Mouse (Mus musculus) v-Abl transformed pro-B cells (cell line): ENCODE measurements around the gene Anln.
"Not testable (repeated sequence)": the region's sequence is repeated elsewhere in the genome, so short reads cannot be mapped to it uniquely, and the experiment has no call there.

Experiments
- in situ Hi-C, 2 experiments: fragments of 400-800 bp; cut with MboI; formaldehyde crosslinking; loops; one replicate each; pipeline ENCODE4 v1.15.1; 2025; ENCODE audit not compliant: unreplicated experiment in 2 of 2

Anln gene

DNA sequence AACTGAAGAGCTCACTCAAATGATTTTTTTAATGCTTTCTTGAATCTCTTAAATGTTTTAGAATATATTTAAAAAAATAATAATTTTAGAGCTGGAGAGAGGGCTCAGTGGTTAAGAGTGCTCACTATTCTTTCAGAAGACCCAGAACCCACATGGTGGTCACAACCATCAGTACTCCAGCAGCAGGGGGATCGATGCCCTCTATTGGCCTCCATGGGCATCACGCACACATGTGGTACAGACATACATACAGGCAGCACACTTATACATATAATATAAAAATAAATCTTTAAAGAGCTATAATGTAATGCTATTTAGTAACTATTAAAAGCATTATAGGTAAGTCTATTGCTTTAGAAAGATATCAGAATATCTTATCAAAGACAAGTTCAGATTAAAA, 51.8 kb downstream of the Anln start:
- in situ Hi-C loops = no loop called here

DNA sequence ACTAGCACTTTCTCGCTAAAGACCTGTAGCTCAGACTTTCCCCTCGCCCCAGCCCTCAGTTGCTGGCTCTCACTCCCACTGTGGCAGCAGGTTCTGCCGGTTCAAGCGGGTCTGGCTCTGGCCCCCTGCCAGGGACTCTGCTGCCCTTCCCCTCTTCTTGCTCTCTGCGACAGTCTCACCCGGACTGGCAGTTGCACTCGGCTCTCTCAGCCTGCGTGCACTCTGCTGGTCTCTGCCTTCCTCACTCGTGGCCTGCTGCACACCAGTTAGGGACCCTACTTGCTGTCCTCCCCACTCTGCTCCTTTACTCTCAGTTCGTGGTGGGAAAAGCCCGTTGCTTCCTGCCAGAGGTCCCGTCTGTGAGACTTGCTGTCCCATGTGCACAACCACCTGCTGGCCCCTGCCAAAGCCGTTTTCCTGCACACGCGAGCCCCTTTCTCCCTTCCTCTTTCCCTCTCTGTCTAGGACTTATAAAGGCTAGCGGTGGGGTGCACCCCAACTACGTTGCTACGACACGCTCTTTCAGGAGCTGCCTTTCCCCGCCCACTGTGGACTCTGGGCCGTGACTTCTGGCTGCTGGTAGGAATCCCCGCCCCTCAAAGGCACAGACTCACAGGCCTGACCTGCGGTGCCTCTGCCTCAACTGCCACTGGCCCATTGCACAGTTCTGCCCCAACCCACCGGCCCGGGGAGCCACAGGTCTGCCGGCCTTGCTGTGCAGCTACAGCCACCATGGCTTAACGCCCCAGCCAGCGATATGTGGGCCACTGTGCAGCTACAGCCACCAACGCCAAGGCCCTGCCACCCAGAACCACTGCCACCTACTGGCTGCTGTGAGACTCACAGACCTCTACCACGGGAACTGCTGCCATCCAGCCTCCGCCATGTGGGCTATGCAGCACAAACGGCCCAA, 61.3 kb downstream of the Anln start:
- in situ Hi-C loops = no loop called here

DNA sequence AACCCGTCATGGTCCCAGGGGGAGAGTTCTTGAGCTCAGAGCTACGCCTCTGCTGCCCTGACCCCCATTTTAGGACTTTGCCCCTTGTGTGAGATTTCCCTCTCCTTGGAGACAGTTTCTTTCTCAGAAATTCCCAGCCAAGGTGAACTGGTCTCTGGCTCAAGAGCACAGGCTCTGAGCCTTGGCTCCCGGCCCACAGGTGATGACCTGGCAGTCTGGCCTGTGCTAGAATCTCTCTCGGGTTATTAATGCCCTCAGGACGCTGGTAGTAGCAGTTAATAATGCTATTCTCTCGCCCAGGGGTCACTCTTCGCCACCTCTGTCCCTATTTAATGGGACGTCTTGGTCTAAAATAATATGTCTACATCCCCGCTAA, 61.9 kb downstream of the Anln start:
- in situ Hi-C loops = no loop called here

DNA sequence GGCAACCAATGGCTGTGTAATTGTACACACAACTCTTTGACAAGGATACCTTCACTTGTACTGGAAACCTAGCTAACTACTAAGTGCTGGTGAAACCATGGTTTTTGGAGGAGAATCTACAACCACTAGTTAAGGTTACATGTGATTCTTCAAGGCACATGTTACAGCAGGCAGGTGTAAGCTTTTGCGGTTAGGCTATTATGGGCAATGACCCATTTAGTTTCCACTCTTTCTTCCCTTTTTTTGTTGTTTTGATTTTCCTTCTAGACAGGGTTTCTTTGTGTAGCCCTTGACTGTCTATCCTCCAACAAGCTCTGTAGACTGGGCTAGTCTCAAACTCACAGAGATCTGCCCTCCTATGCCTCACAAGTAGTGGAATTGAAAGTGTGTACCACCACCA, 64.4 kb downstream of the Anln start:
- in situ Hi-C loops = no loop called here

DNA sequence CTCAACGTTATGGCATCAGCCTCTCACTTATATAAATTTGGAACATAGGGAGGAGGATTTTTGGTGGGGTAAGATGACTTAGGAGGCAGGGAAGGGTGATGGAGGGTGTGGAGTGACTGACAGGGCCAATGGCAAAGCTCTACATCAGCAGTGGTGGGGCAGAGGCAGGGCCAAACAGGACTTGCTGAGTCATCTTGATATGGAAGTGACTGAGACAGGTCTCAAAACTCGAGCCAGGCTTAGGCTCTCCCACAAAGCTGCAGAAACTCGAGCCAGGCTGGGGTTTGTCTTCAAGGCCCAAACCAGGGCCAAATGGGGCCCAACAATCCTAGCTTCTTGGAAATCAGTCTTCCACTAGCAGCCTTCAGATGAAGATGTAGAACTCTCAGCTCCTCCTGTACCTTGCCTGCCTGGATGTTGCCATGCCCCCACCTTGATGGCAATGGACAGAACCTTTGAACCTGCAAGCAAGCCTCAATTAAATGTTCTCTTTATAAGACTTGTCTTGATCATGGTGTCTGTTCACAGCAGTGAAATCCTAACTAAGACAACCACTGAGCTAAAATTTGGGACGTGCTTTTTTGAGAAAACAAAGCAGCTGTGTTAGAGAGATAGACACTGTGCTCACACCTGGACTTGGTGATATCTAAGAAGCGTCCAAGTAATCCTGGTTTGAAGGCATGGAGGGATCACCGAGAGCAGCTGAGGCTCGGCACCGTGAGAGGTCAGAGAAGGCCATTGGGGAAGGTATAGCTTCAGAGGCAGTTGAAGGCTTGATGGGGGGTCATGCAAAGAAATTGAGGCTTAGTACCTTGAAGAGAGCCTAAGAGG, 66.4 kb downstream of the Anln start:
- in situ Hi-C loops = no loop called here

DNA sequence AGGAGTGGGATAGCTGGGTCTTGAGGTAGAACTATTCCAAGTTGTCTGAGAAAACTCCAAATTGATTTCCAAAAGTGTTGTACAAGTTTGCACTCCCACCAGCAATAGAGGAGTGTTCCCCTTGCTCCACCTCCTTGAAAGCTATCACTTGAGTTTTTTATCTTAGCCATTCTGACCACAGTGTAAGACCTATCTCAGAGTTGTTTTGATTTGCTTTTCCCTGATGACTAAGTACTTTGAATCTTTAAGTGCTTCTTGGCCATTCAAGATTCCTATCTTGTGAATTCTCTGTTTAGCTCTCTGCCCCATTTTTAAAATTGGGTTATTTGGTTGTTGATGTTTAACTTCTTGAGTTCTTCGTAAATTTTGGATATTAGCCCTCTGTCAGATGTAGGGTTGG, 69.9 kb downstream of the Anln start:
- in situ Hi-C loops = no loop called here

DNA sequence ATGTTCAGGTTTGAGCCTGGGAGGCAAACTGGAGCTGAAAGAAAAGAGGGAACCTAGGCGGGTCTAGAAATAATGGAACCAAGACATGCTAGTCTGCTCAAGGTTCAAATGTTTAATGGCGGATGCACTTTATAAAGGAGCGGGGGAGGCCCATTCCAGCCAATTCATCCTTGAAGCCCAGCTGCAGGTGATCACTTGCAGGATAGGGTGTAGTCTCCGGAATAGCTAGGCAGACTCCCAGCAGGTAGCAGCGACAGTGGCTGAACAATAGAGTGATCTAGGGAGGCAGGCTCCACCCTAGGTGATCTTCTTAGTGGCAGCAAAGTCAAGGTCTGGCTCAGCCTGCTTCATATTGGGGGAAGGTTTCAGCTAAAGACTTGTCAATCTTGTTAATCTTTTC, 72.9 kb downstream of the Anln start:
- in situ Hi-C loops = not testable (repeated sequence)

DNA sequence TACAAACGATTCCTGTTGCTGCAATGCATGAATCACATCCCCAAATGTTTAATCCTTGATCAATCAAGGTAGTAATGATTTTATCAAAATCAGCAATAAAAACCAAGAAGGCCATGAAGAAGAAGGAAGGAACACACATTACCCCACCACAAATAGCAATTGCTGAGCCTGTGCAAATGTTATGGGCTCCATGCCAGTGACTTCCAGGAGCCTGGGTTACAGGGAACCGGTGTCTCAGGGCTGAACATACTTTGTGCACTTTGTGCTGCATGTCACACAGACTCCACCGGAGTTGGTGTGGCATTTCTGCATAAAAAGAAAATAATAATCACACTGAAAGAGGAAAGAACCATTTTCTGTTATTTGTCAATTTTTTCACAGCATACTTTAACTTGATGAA, 74.9 kb downstream of the Anln start:
- in situ Hi-C loops = no loop called here

DNA sequence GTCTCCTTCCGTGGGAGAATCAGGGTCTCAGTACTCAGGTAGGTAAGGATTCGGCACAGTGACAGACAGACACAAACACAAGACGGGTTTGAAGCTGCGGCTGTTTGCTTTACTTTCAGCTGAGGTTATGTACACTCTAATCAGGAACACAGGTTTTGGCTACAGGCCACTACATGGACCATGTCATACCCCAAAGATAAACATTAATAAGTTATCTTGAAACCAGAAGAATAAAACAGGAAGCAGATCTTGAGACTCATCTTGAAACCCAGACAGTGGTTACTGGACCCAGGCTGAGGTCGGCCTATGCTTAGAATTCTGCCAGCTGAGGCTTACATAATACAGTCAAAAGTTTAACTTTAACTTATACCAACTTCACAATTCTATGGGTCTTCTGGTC, 75.8 kb downstream of the Anln start:
- in situ Hi-C loops = no loop called here

DNA sequence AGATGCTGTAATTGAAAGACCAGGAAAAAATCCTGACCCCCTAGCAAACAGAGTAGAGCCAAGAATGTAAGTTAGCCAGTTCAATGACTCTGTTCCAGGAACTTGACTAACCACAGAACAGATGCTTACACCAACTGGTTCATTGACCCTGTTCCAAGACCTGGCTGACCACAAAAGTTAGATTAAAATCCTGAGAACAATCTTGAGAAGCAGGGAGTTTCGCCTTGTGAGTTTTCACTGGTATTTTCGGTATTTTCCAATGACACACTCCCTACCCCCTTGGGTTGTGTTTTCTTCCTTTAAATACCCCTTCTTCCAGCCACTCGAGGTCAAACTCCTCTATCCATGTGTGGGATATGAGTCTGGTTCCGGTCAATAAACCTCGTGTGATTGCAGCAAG, 79.3 kb downstream of the Anln start:
- in situ Hi-C loops = no loop called here

DNA sequence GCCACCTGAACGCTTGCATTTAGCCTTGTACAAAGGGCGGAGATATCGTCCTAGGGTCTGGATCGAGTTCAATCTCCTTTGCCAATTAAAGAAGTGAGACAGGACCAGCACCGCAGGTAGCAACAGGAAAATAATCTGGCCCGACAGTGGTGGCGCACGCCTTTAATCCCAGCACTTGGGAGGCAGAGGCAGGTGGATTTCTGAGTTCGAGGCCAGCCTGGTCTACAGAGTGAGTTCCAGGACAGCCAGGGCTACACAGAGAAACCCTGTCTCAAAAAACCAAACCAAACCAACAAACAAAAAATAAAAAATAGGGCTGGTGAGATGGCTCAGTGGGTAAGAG, 81.1 kb downstream of the Anln start:
- in situ Hi-C loops = not testable (repeated sequence)

DNA sequence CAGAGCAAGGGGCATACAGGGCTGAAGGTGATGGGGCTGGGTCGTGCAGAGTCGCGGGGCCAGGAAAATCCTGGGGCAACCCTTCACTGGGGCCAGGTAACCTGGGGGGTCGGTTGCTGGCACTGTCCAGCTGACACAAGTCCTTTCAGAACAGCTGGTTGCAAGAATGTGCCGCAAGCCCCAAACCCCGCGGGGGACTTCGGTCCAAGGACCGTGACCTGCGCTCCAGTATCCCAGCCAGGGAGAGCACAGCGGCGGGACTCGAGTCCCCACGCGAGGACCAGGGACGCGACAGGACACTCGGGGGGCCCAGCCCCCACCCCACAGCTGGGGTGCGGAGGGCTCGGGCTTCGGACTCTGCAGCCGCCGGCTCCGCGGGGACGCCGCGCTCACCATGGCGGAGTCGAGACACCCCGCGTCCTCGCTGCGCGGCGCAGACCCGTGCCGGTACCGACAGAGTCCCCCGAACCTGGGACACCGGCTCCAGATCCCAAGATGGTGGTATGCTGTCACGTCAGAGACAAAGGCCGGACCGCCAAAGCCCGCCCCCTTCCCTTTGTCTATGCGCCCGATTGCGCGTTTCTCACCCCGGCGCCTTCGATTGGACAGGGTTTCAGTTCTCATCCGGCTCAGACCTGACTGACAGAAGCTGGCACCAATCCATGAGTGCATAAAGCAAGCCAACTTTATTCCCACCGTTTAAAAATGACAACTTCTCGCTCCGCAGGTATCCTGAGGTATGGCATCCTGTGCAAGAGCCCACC, 81.7 kb downstream of the Anln start, which contains the start of gene Zfp810:
Zfp810 (minus strand) TSS at position 493 of the 764 bp plus-strand sequence.
- in situ Hi-C loops = no loop called here

DNA sequence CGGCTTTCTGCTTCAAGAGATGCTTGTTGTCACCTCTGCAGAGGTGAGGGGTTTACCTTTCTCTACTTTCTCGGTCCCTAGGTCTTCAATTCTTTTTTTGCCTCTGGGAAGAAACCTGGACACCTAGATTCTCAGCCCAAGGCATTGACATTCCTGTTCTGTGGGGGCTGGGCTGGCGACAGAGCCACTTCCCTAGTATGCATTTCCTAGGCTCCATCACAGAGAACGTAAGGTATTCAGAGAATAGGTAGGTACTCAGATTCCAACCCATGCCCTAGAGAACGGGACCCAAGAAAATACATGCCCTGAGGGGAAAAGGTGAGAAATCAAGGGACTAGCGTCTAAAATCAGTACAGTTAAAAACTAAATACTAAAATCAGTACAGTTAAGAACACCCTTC, 82.3 kb downstream of the Anln start:
- in situ Hi-C loops = no loop called here

DNA sequence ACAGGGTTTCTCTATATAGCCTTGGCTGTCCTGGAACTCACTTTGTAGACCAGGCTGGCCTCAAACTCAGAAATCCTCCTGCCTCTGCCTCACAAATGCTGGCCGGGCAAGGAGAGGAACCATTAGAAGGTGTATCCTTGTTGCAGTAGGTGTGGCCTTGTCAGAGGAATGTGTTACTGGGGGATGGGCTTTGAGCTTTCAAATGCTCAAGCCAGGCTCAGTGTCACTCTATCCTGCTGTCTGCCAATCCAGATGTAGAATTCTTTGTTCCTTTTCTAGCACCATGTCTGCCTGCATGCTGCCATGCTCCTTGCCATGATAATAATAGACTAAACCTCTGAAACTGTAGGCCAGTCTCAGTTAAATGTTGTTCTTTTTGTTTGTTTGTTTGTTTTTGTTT, 86.8 kb downstream of the Anln start:
- in situ Hi-C loops = no loop called here
